Mouse (Mus musculus): ENCODE results near the gene Bbs9. TPM values are rescaled to one million over a fixed set of nuclear protein-coding genes. Genes with fewer than 3 reads are reported as not detected.

Bbs9 gene
- polyA plus RNA-seq, 1 experiment from 2014 or later = 12.3 TPM

- Histone ChIP-seq H3K4me2 (replicated peaks; ENCODE audit: low read depth, low read length) (no peak overlapping the region), H3K9me3 (ENCODE audit: control insufficient read depth, low read length) (no peaks in the 10 kb centered on the region), H3K27me3 (ENCODE audit: control insufficient read depth, insufficient read depth, low read length) (no peaks in the 10 kb centered on the region), H3K4me3 (ENCODE audit: low read length) (no peak overlapping the region), H3K4me1 (ENCODE audit: control insufficient read depth, insufficient read depth, low read length) (no peaks in the 10 kb centered on the region), H3K36me3 (ENCODE audit: control insufficient read depth, insufficient read depth, low read length) (no peaks in the 10 kb centered on the region), H3K9ac (ENCODE audit: low read depth, low read length) (no peak overlapping the region), H3K27ac (ENCODE audit: low read depth, low read length) (no peak overlapping the region)
- ATAC-seq (ENCODE audit: low FRiP score, low TSS enrichment) = no peak
- 79% methylated on average over 3 of the region's 3 CpGs for WGBS
Measured at GRCm38 (mm10) chr9:22823856-22824255, 348.3 kb downstream of the Bbs9 start.

GRCm38 (mm10) chr9:22824910-22825309 is 349.4 kb downstream of the Bbs9 start:
- Histone ChIP-seq H3K27ac (ENCODE audit: low read depth, low read length) (no peak overlapping the region), H3K4me1 (ENCODE audit: control insufficient read depth, insufficient read depth, low read length) (no peaks in the 10 kb centered on the region), H3K4me2 (replicated peaks; ENCODE audit: low read depth, low read length) (no peak overlapping the region), H3K27me3 (ENCODE audit: control insufficient read depth, insufficient read depth, low read length) (no peaks in the 10 kb centered on the region), H3K4me3 (ENCODE audit: low read length) (no peak overlapping the region), H3K9ac (ENCODE audit: low read depth, low read length) (no peak overlapping the region), H3K36me3 (ENCODE audit: control insufficient read depth, insufficient read depth, low read length) (no peaks in the 10 kb centered on the region), H3K9me3 (ENCODE audit: control insufficient read depth, low read length) (no peaks in the 10 kb centered on the region)
- no peak for ATAC-seq (ENCODE audit: low FRiP score, low TSS enrichment)
- WGBS = 72% methylated on average over 8 of the region's 8 CpGs

GRCm38 (mm10) chr9:22826571-22826990 is 351.1 kb downstream of the Bbs9 start:
- 36% methylated on average over 3 of the region's 3 CpGs for WGBS
- no peak for ATAC-seq (ENCODE audit: low FRiP score, low TSS enrichment)
- H3K4me2 ChIP-seq (replicated peaks; ENCODE audit: low read depth, low read length) = no peak overlapping the region
- H3K4me3 ChIP-seq (ENCODE audit: low read length) = no peak overlapping the region
- no peaks in the 10 kb centered on the region for H3K36me3 ChIP-seq (ENCODE audit: control insufficient read depth, insufficient read depth, low read length)
- H3K27me3 ChIP-seq (ENCODE audit: control insufficient read depth, insufficient read depth, low read length) = no peaks in the 10 kb centered on the region
- H3K4me1 ChIP-seq (ENCODE audit: control insufficient read depth, insufficient read depth, low read length) = peaks cover 6% of the 10 kb centered on the region
- no peak overlapping the region for H3K27ac ChIP-seq (ENCODE audit: low read depth, low read length)
- H3K9ac ChIP-seq (ENCODE audit: low read depth, low read length) = no peak overlapping the region
- no peaks in the 10 kb centered on the region for H3K9me3 ChIP-seq (ENCODE audit: control insufficient read depth, low read length)

GRCm38 (mm10) chr9:22827176-22827770 is 351.8 kb downstream of the Bbs9 start:
- no peak; the same call in 1 of the 2 replicates for ATAC-seq (ENCODE audit: low FRiP score, low TSS enrichment)
- peaks cover 6% of the 10 kb centered on the region for H3K4me1 ChIP-seq (ENCODE audit: control insufficient read depth, insufficient read depth, low read length)
- no peak overlapping the region for H3K9ac ChIP-seq (ENCODE audit: low read depth, low read length)
- no peak overlapping the region for H3K4me2 ChIP-seq (replicated peaks; ENCODE audit: low read depth, low read length)
- no peaks in the 10 kb centered on the region for H3K9me3 ChIP-seq (ENCODE audit: control insufficient read depth, low read length)
- H3K36me3 ChIP-seq (ENCODE audit: control insufficient read depth, insufficient read depth, low read length) = no peaks in the 10 kb centered on the region
- no peak overlapping the region for H3K27ac ChIP-seq (ENCODE audit: low read depth, low read length)
- H3K27me3 ChIP-seq (ENCODE audit: control insufficient read depth, insufficient read depth, low read length) = no peaks in the 10 kb centered on the region
- WGBS = 36% methylated on average over 2 of the region's 2 CpGs
- H3K4me3 ChIP-seq (ENCODE audit: low read length) = no peak overlapping the region

GRCm38 (mm10) chr9:22829212-22829960 is 353.9 kb downstream of the Bbs9 start:
- H3K9ac ChIP-seq (ENCODE audit: low read depth, low read length) = no peak overlapping the region
- WGBS = 78% methylated on average over 21 of the region's 21 CpGs
- no peak overlapping the region for H3K4me2 ChIP-seq (replicated peaks; ENCODE audit: low read depth, low read length)
- peaks cover 6% of the 10 kb centered on the region for H3K4me1 ChIP-seq (ENCODE audit: control insufficient read depth, insufficient read depth, low read length)
- H3K36me3 ChIP-seq (ENCODE audit: control insufficient read depth, insufficient read depth, low read length) = no peaks in the 10 kb centered on the region
- H3K27ac ChIP-seq (ENCODE audit: low read depth, low read length) = no peak overlapping the region
- no peaks in the 10 kb centered on the region for H3K9me3 ChIP-seq (ENCODE audit: control insufficient read depth, low read length)
- no peaks in the 10 kb centered on the region for H3K27me3 ChIP-seq (ENCODE audit: control insufficient read depth, insufficient read depth, low read length)
- no peak for ATAC-seq (ENCODE audit: low FRiP score, low TSS enrichment)
- no peak overlapping the region for H3K4me3 ChIP-seq (ENCODE audit: low read length)

- Histone ChIP-seq H3K27ac (ENCODE audit: low read depth, low read length) (no peak overlapping the region), H3K9me3 (ENCODE audit: control insufficient read depth, low read length) (no peaks in the 10 kb centered on the region), H3K9ac (ENCODE audit: low read depth, low read length) (no peak overlapping the region), H3K36me3 (ENCODE audit: control insufficient read depth, insufficient read depth, low read length) (no peaks in the 10 kb centered on the region), H3K4me3 (ENCODE audit: low read length) (no peak overlapping the region), H3K4me2 (replicated peaks; ENCODE audit: low read depth, low read length) (no peak overlapping the region), H3K4me1 (ENCODE audit: control insufficient read depth, insufficient read depth, low read length) (peaks cover 11% of the 10 kb centered on the region), H3K27me3 (ENCODE audit: control insufficient read depth, insufficient read depth, low read length) (no peaks in the 10 kb centered on the region)
- no peak for ATAC-seq (ENCODE audit: low FRiP score, low TSS enrichment)
- WGBS = 84% methylated on average over 1 of the region's 1 CpGs
Measured at GRCm38 (mm10) chr9:22834994-22835512, 359.5 kb downstream of the Bbs9 start.

- no peaks in the 10 kb centered on the region for H3K27me3 ChIP-seq (ENCODE audit: control insufficient read depth, insufficient read depth, low read length)
- no peak overlapping the region for H3K9ac ChIP-seq (ENCODE audit: low read depth, low read length)
- no peaks in the 10 kb centered on the region for H3K9me3 ChIP-seq (ENCODE audit: control insufficient read depth, low read length)
- no peaks in the 10 kb centered on the region for H3K36me3 ChIP-seq (ENCODE audit: control insufficient read depth, insufficient read depth, low read length)
- ATAC-seq (ENCODE audit: low FRiP score, low TSS enrichment) = no peak
- no peak overlapping the region for H3K27ac ChIP-seq (ENCODE audit: low read depth, low read length)
- peaks cover 5% of the 10 kb centered on the region; the same call in 1 of the 2 replicates for H3K4me1 ChIP-seq (ENCODE audit: control insufficient read depth, insufficient read depth, low read length)
- 61% methylated on average over 6 of the region's 6 CpGs for WGBS
- H3K4me3 ChIP-seq (ENCODE audit: low read length) = no peak overlapping the region
- H3K4me2 ChIP-seq (replicated peaks; ENCODE audit: low read depth, low read length) = no peak overlapping the region
Measured at GRCm38 (mm10) chr9:22837000-22837399, 361.5 kb downstream of the Bbs9 start.

GRCm38 (mm10) chr9:22837702-22838210 is 362.2 kb downstream of the Bbs9 start:
- H3K4me3 ChIP-seq (ENCODE audit: low read length) = no peak overlapping the region
- no peak overlapping the region for H3K27ac ChIP-seq (ENCODE audit: low read depth, low read length)
- H3K36me3 ChIP-seq (ENCODE audit: control insufficient read depth, insufficient read depth, low read length) = no peaks in the 10 kb centered on the region
- H3K9ac ChIP-seq (ENCODE audit: low read depth, low read length) = no peak overlapping the region
- H3K9me3 ChIP-seq (ENCODE audit: control insufficient read depth, low read length) = no peaks in the 10 kb centered on the region
- no peak for ATAC-seq (ENCODE audit: low FRiP score, low TSS enrichment)
- WGBS = 36% methylated on average over 4 of the region's 4 CpGs
- H3K4me2 ChIP-seq (replicated peaks; ENCODE audit: low read depth, low read length) = no peak overlapping the region
- H3K27me3 ChIP-seq (ENCODE audit: control insufficient read depth, insufficient read depth, low read length) = no peaks in the 10 kb centered on the region
- peaks cover 5% of the 10 kb centered on the region; the same call in 1 of the 2 replicates for H3K4me1 ChIP-seq (ENCODE audit: control insufficient read depth, insufficient read depth, low read length)

GRCm38 (mm10) chr9:22846048-22846447 is 370.5 kb downstream of the Bbs9 start:
- ATAC-seq (ENCODE audit: low FRiP score, low TSS enrichment) = no peak
- H3K4me3 ChIP-seq (ENCODE audit: low read length) = no peak overlapping the region
- H3K36me3 ChIP-seq (ENCODE audit: control insufficient read depth, insufficient read depth, low read length) = no peaks in the 10 kb centered on the region
- WGBS = 96% methylated on average over 2 of the region's 2 CpGs
- no peaks in the 10 kb centered on the region for H3K9me3 ChIP-seq (ENCODE audit: control insufficient read depth, low read length)
- no peaks in the 10 kb centered on the region for H3K27me3 ChIP-seq (ENCODE audit: control insufficient read depth, insufficient read depth, low read length)
- H3K4me1 ChIP-seq (ENCODE audit: control insufficient read depth, insufficient read depth, low read length) = no peaks in the 10 kb centered on the region
- no peak overlapping the region for H3K4me2 ChIP-seq (replicated peaks; ENCODE audit: low read depth, low read length)
- no peak overlapping the region for H3K9ac ChIP-seq (ENCODE audit: low read depth, low read length)
- no peak overlapping the region for H3K27ac ChIP-seq (ENCODE audit: low read depth, low read length)

Data from kidney, embryonic 14.5 days (tissue).